In genomic region chr2:3657376-3657775, GRCm38 (mm10) we compare ENCODE assay signal across 10 mouse cellular contexts.
DNase-seq lines count a peak whose midpoint lies in the region; ATAC-seq and TF ChIP-seq lines count a peak whose summit lies in the region.
"Had no signal": no experiment of that assay in that cellular context is flagged by ENCODE, and none has a peak within 500 bp of the region (broad histone marks: within the 10 kb centered on the region; RNA-seq: fewer than 3 reads in every experiment).

No protein-coding gene starts in this region.

- intact Hi-C loops in left cerebral cortex, postnatal 4 days (cut with DNase I) = no loop called here

- H3K4me2 ChIP-seq in liver, postnatal 0 days (ENCODE audit: low read depth, low read length) = peak overlapping the region; percentile 1; the same call in 1 of the 2 replicates

- H3K27me3 ChIP-seq in spleen, adult 2 months (ENCODE audit: control insufficient read depth, insufficient read depth, low read length) = no peaks in the 10 kb centered on the region
- no peaks in the 10 kb centered on the region for H3K27me3 ChIP-seq in liver, postnatal 0 days (ENCODE audit: insufficient read depth, low read length)
- H3K27me3 ChIP-seq in embryonic facial prominence, embryonic 10.5 days (replicated peaks; ENCODE audit: low read depth, poor library complexity, severe bottlenecking) = no peaks in the 10 kb centered on the region

- peak; percentile 10; the same call in 1 of the 2 replicates for ATAC-seq in liver, postnatal 0 days
- ATAC-seq: hindbrain, postnatal 0 days had no signal

- no peaks in the 10 kb centered on the region for H3K9me3 ChIP-seq in liver, postnatal 0 days (ENCODE audit: low read length)
- H3K9me3 ChIP-seq in embryonic facial prominence, embryonic 10.5 days = no peaks in the 10 kb centered on the region
- H3K9me3 ChIP-seq: midbrain, embryonic 10.5 days had no signal

- H3K36me3 ChIP-seq in spleen, adult 2 months (ENCODE audit: control insufficient read depth, insufficient read depth, low read length) = no peaks in the 10 kb centered on the region
- no peaks in the 10 kb centered on the region for H3K36me3 ChIP-seq in liver, postnatal 0 days (replicated peaks; ENCODE audit: insufficient read depth, low read length)
- H3K36me3 ChIP-seq in embryonic facial prominence, embryonic 10.5 days (replicated peaks) = no peaks in the 10 kb centered on the region
- H3K36me3 ChIP-seq: midbrain, embryonic 10.5 days had no signal

- H3K4me3 ChIP-seq in spleen, adult 2 months (ENCODE audit: extremely low read depth, insufficient read depth, insufficient read length) = no peak overlapping the region
- no peak overlapping the region for H3K4me3 ChIP-seq in bone marrow macrophage, adult 2 months (ENCODE audit: insufficient read depth, low read length)
- no peak overlapping the region for H3K4me3 ChIP-seq in liver, postnatal 0 days (ENCODE audit: low read depth, low read length)
- H3K4me3 ChIP-seq in embryonic facial prominence, embryonic 10.5 days = no peak overlapping the region
- H3K4me3 ChIP-seq: midbrain, embryonic 10.5 days had no signal

- 10% methylated on average over 5 of the region's 5 CpGs for WGBS in spleen, adult 2 months
- WGBS in liver, postnatal 0 days (ENCODE audit: insufficient replicate concordance) = 42% methylated on average over 5 of the region's 5 CpGs
- WGBS in embryonic facial prominence, embryonic 10.5 days = 84% methylated on average over 5 of the region's 5 CpGs

- no peak for TF ChIP-seq EP300 in liver, postnatal 0 days (IDR thresholded peaks at IDR 0.05; ENCODE audit: low read depth)

- peak in 1 of 2 experiments; percentile 13 for DNase-seq in spleen, adult 2 months (ENCODE audit: low read depth in 1 of 2, low spot score in 2 of 2)
- no peak for DNase-seq in spleen, adult 12 weeks (ENCODE audit: low spot score)
- DNase-seq in liver, postnatal 0 days = no peak
- no peak for DNase-seq in left cerebral cortex, postnatal 4 days
- no peak for DNase-seq in embryonic facial prominence, embryonic 10.5 days (ENCODE audit: low spot score)
- DNase-seq in left cerebral cortex, adult 18-20 months (ENCODE audit: low spot score in 2 of 2) = no peak
- DNase-seq: kidney, adult 8-10 months had no signal

- peak overlapping the region; percentile 72 for H3K27ac ChIP-seq in spleen, adult 2 months (ENCODE audit: insufficient read depth, low read length)
- peak overlapping the region; percentile 96 for H3K27ac ChIP-seq in bone marrow macrophage, adult 2 months (ENCODE audit: insufficient read depth, low read depth, low read length)
- H3K27ac ChIP-seq in liver, postnatal 0 days (ENCODE audit: low read depth) = peak overlapping the region; percentile 96
- no peak overlapping the region for H3K27ac ChIP-seq in embryonic facial prominence, embryonic 10.5 days (replicated peaks)
- H3K27ac ChIP-seq: hindbrain, postnatal 0 days had no signal

- peaks cover 28% of the 10 kb centered on the region; the same call in 1 of the 2 replicates for H3K4me1 ChIP-seq in spleen, adult 2 months (ENCODE audit: control insufficient read depth, insufficient read depth, insufficient read length)
- peaks cover 44% of the 10 kb centered on the region for H3K4me1 ChIP-seq in bone marrow macrophage, adult 2 months (ENCODE audit: control insufficient read depth, insufficient read depth, low read length)
- peaks cover 38% of the 10 kb centered on the region for H3K4me1 ChIP-seq in liver, postnatal 0 days (ENCODE audit: insufficient read depth)
- H3K4me1 ChIP-seq in embryonic facial prominence, embryonic 10.5 days = peaks cover 16% of the 10 kb centered on the region

- no peak overlapping the region for H3K9ac ChIP-seq in liver, postnatal 0 days (replicated peaks)

- TF ChIP-seq CTCF in spleen, adult 2 months (IDR thresholded peaks at IDR 0.05; ENCODE audit: extremely low read depth, insufficient read depth, insufficient read length, insufficient replicate concordance) = no peak
- no peak; the same call in 1 of the 2 replicates for TF ChIP-seq CTCF in bone marrow macrophage, adult 2 months (IDR thresholded peaks at IDR 0.05; ENCODE audit: low read depth, low read length)
- no peak for TF ChIP-seq CTCF in liver, postnatal 0 days (IDR thresholded peaks at IDR 0.05; ENCODE audit: low read depth)

- TF ChIP-seq POLR2A in spleen, adult 2 months (IDR thresholded peaks at IDR 0.05; ENCODE audit: low read depth, low read length) = no peak
- no peak for TF ChIP-seq POLR2A in bone marrow macrophage, adult 2 months (IDR thresholded peaks at IDR 0.05; ENCODE audit: borderline replicate concordance, low read depth, low read length)
